Mouse (Mus musculus): ENCODE results near the gene Anxa7.

The Anxa7 gene

GRCm38 (mm10) chr14:20431726-20432125 is 48.2 kb downstream of the Anxa7 start:
- no peak for DNase-seq

DNA sequence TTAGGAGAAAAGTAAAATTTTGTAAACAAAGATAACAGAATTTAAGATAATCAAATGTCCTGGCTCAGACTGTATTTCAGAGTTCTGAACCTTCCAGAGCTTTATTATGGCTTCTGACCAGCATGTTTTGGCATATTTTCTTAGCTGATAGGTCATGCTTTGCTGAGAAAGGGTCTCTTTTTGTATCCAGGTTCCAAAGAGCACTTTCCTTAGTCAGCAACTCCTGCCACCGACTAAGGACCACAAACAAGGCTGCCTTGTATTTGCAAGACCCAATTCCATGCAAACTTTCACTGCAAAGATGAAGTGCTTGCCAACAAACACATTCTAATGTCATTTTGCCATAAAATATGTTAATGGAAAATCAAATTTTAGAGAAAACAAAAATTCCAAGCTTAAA is 50.1 kb downstream of the Anxa7 start:
- no peak for DNase-seq

GRCm38 (mm10) chr14:20428593-20428992 is 51.3 kb downstream of the Anxa7 start:
- DNase-seq, result no peak

GRCm38 (mm10) chr14:20423046-20423445 is 56.9 kb downstream of the Anxa7 start:
- DNase-seq, result no peak

GRCm38 (mm10) chr14:20422257-20422656 is 57.7 kb downstream of the Anxa7 start:
- DNase-seq, result no peak
